Mouse (Mus musculus) lung, adult 2 months (tissue): ENCODE data around the gene Zfp184.

Experiments
- CTCF ChIP-seq: fragments of 200-500 bp; IDR thresholded peaks from 2 replicates; pipeline ENCODE4 v1.5.1; 2011; ENCODE audit warnings: mild to moderate bottlenecking, low read length, control low read depth; ENCODE audit not compliant: insufficient read depth
- POLR2A ChIP-seq: fragments of 200-500 bp; IDR thresholded peaks from 2 replicates; pipeline ENCODE4 v1.6.1; 2011; ENCODE audit warnings: low read depth, mild to moderate bottlenecking, control low read depth, low read length, borderline replicate concordance; ENCODE audit errors: extremely low read depth

GRCm38 (mm10) chr13:21980981-21981802 is 36.3 kb downstream of the Zfp184 start, which contains the start of gene Pom121l2:
- TF ChIP-seq POLR2A (no peak), CTCF (no peak)
